Mouse (Mus musculus) hindbrain, postnatal 0 days (tissue): Measurements from ENCODE around the gene Krt72. TPM values are rescaled to one million over a fixed set of nuclear protein-coding genes. Genes with fewer than 3 reads are reported as not detected.

Source experiments
- ATAC-seq: fragments of 200-750 bp; cut with Nextera tagmentation; 2 replicates; pipeline ENCODE4 v1.8.0; 2017; ENCODE audit warnings: mild to moderate bottlenecking, moderate TSS enrichment, moderate library complexity
- DNase-seq: peaks from one replicate; pipeline ENCODE4 v3.0.0-alpha.2; 2015; ENCODE audit warnings: low spot score
- H3K27ac ChIP-seq: fragments of 300-500 bp; sonication (generic); 2 replicates; pipeline ENCODE4 v1.5.1; 2014; ENCODE audit warnings: mild to moderate bottlenecking
- H3K27me3 ChIP-seq: fragments of 300-500 bp; sonication (generic); 2 replicates; pipeline ENCODE4 v1.6.1; 2014; ENCODE audit warnings: low read length, mixed read lengths; ENCODE audit not compliant: insufficient read depth
- H3K36me3 ChIP-seq: fragments of 300-500 bp; sonication (generic); 2 replicates; pipeline ENCODE4 v1.6.1; 2014; ENCODE audit warnings: low read length, mixed read lengths; ENCODE audit not compliant: insufficient read depth
- H3K4me1 ChIP-seq: fragments of 300-500 bp; sonication (generic); 2 replicates; pipeline ENCODE4 v1.6.1; 2014; ENCODE audit warnings: antibody characterized with exemption, low read length, mixed read lengths; ENCODE audit not compliant: insufficient read depth
- H3K4me2 ChIP-seq: fragments of 300-500 bp; sonication (generic); 2 replicates; pipeline ENCODE4 v1.6.1; 2014; ENCODE audit warnings: low read depth, mild to moderate bottlenecking, low read length, moderate library complexity, mixed read lengths
- H3K4me3 ChIP-seq: fragments of 300-500 bp; sonication (generic); 2 replicates; pipeline ENCODE4 v1.5.1; 2014; ENCODE audit warnings: low read length
- H3K9ac ChIP-seq: fragments of 300-500 bp; sonication (generic); replicated peaks from 2 replicates; pipeline ENCODE4 v1.6.1; 2014; ENCODE audit warnings: mild to moderate bottlenecking, low read length, moderate library complexity, mixed read lengths
- H3K9me3 ChIP-seq: fragments of 300-500 bp; sonication (generic); 2 replicates; pipeline ENCODE4 v1.6.1; 2016; ENCODE audit warnings: low read length, mixed read lengths
- CTCF ChIP-seq: IDR thresholded peaks from 2 replicates; pipeline ENCODE4 v1.5.1; 2016; ENCODE audit warnings: antibody characterized with exemption, control low read depth, low read depth
- WGBS: fragments of 180-500 bp; shearing (Covaris S2); extraction: QIAGEN DNeasy Blood & Tissue Kit; methylation state at CpG from one replicate; pipeline ENCODE4 v1.1.7; 2014; 5-methylcytosine and 5-hydroxymethylcytosine counted together
- polyA plus RNA-seq: library from polyadenylated mRNA; unstranded; fragments of >200 nt; fragmentation: Nextera tagmentation; extraction: Ambion mirVana; gene quantifications from 2 replicates; pipeline ENCODE4 v1.2.1, GENCODE M21; 2015
- total RNA-seq: library from RNA; depleted of rRNA; stranded (reverse); fragments of >200 nt; gene quantifications from 2 replicates; pipeline ENCODE4 v1.2.3, GENCODE M21; 2014

The Krt72 gene
- total and polyA plus RNA-seq, 2 experiments from 2014 or later = not detected

DNA sequence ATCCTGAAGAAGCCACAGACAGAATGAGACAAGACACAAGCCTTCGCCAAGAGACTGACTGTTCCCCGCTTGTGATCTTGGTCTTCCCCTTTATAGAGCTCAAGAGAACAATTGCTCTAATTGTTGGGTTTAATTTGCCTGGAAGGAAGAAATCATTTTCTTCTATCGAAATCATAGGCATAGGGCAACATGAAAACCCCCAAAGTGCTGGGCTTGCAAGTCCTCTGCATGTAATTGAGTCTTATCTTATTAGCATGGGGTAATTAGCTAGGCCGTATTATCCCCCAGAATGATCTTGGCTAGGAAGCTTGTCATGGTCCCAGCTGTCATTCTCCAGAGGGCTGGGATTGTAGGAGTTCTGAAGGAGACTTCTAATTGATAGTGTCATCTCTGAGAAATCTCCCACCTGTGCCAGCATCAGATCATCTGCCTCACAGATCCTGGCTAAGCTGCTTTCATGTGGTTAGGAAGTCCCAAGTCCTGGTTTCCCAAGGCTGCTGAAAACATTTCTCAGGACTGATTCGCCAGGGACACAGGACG lies 16.1 kb upstream of the Krt72 start, which contains the start of gene Krt73:
Gene Krt73, minus strand, starts transcription at position 51 of the 540 bp plus-strand sequence.
- Histone ChIP-seq H3K27me3 (no peaks in the 10 kb centered on the region), H3K36me3 (no peaks in the 10 kb centered on the region), H3K27ac (0 out of 2 replicates have a peak within 1 kb of the TSS, but pooled peaks have one; percentile 11), H3K4me2 (no peak within 1 kb of the TSS; the same call in 1 of the 2 replicates), H3K9me3 (no peaks in the 10 kb centered on the region), H3K9ac (no peak within 1 kb of the TSS), H3K4me3 (no peak within 1 kb of the TSS), H3K4me1 (peaks cover 11% of the 10 kb centered on the region)
- 53% methylated on average over 6 of the region's 6 CpGs for WGBS
- ATAC-seq (peak; percentile 61; the same call in 1 of the 2 replicates), DNase-seq (peak; percentile 65)
- no peak for TF ChIP-seq CTCF

DNA sequence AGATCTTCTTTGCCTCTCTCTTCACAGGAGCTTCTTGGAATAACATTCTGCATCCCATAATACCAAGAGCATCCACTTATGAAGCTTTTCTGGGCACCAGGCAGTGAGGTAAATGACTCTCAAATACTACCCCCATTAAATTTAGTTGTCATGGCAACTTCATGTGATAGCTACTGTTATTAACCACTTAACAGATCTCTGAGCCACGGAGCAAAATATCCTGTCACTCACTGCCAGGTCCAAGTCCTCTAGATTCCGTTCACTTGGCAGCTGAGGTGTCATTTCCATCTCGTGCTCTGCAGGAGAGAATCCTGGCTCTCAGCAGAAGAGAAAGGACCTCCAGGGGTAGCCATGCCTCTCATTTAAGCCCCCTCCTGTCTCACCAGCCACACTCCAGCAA lies 4.6 kb upstream of the Krt72 start:
- no peaks in the 10 kb centered on the region for H3K9me3 ChIP-seq
- ATAC-seq = peak; percentile 18; the same call in 1 of the 2 replicates
- TF ChIP-seq CTCF = no peak
- H3K4me2 ChIP-seq = no peak overlapping the region
- 0 out of 2 replicates have a peak, but pooled peaks cover 3% of the 10 kb centered on the region for H3K27me3 ChIP-seq
- no peaks in the 10 kb centered on the region for H3K36me3 ChIP-seq
- no peak overlapping the region for H3K4me3 ChIP-seq
- DNase-seq = peak; percentile 34
- no peaks in the 10 kb centered on the region for H3K4me1 ChIP-seq
- WGBS = 11% methylated on average over 3 of the region's 3 CpGs
- no peak overlapping the region for H3K9ac ChIP-seq
- H3K27ac ChIP-seq = no peak overlapping the region

DNA sequence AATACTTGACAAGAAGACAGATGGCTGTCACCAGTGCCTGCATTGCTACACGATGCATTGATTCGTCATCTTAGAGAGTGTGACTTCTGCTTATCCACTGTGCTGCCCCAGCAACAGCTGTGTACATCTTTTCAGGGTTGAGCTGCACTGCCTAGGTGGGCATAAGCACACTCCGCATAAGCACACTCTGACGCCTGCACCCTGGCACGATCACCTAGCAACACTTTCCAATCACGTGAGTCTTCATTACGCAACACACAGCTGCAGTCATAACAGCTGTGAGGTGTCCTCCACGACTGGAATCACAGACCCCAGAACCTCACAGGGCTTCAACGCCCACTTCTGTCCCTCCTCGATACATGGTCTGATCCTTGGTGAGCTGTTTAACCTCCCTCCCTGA lies 12.8 kb downstream of the Krt72 start:
- WGBS = 71% methylated on average over 10 of the region's 10 CpGs
- Histone ChIP-seq H3K9me3 (no peaks in the 10 kb centered on the region), H3K27ac (no peak overlapping the region), H3K4me1 (no peaks in the 10 kb centered on the region), H3K27me3 (no peaks in the 10 kb centered on the region), H3K9ac (no peak overlapping the region), H3K4me3 (no peak overlapping the region), H3K4me2 (no peak overlapping the region), H3K36me3 (no peaks in the 10 kb centered on the region)
- ATAC-seq (no peak), DNase-seq (no peak)
- TF ChIP-seq CTCF = no peak

DNA sequence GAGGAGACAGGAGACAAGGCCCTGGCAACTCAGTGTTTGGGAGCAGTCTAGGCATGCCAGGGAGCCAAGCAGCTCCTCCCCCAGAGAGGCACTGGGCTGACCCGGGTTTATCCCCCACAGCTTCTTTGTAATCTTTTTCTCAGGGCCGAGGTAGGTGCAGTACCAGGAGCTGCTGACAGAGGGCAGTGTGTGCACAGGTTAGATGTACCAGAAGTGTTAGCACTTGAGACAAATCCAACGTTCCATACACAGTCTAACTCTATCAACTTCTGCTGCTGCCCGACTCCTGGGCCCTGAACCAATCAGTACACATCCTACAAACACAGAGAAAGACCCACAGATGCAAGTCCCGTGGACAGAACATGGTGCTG lies 13.6 kb downstream of the Krt72 start:
- DNase-seq = peak; percentile 89
- H3K4me1 ChIP-seq = no peaks in the 10 kb centered on the region
- TF ChIP-seq CTCF = peak; percentile 95
- no peaks in the 10 kb centered on the region for H3K27me3 ChIP-seq
- no peak overlapping the region for H3K4me2 ChIP-seq
- no peak overlapping the region for H3K27ac ChIP-seq
- no peaks in the 10 kb centered on the region for H3K9me3 ChIP-seq
- WGBS = 6% methylated on average over 5 of the region's 5 CpGs
- peak; percentile 83 for ATAC-seq
- no peak overlapping the region for H3K9ac ChIP-seq
- no peak overlapping the region for H3K4me3 ChIP-seq
- no peaks in the 10 kb centered on the region for H3K36me3 ChIP-seq

DNA sequence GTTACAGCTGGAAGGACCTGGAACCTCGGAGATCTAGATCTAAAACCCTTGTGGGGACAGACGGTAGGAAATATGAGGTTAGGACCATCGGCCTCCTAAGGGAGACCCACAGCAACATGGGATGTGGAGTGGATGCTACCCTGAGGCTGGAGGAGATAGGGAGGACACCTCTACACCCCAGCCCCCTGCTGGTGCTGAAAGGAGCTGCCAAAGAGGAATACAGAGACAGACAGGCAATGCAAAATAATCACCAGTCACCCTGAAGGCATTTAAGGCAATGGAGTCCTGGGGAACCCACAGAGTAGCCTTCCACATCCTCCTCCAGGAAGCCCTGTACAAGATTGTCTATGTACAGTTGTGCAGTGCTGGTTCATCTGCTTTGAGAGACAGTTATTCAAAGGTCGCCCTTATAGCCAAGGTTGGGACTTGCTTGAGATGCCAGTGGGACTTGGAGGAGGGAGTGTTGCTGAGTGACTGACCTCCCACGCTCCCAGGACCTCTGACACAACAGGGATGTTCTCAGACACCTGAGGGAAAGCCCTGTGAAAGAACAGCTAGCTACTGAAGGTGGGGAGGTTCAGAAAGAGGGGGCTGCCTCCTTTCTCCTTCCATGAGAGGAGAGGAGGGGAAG lies 14.1 kb downstream of the Krt72 start:
- Histone ChIP-seq H3K9ac (no peak overlapping the region), H3K36me3 (no peaks in the 10 kb centered on the region), H3K4me2 (no peak overlapping the region), H3K27ac (no peak overlapping the region), H3K9me3 (no peaks in the 10 kb centered on the region), H3K4me3 (no peak overlapping the region), H3K4me1 (no peaks in the 10 kb centered on the region), H3K27me3 (no peaks in the 10 kb centered on the region)
- DNase-seq = peak; percentile 40
- peak; percentile 18; the same call in 1 of the 2 replicates for ATAC-seq
- 62% methylated on average over 5 of the region's 5 CpGs for WGBS
- TF ChIP-seq CTCF = peak; percentile 58

DNA sequence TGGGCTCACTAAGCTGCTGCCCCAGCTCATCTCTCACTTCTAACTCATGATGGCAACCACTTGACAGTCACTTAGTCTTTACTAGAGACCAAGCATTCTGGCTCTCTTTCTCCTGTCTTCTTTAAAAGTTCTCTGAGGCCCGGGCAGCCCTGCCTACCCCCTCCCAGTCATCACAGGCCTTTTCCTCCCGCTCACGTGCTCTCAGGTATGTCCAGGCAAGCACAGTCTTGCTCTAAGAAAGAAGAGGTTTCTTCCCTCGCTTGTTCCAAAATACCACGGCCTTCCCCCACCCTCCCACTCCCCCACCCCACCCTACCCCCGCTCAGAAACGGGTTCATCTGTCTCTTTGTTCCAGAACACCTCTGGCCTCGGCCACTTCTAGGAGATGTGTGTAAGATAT lies 16.0 kb downstream of the Krt72 start:
- Histone ChIP-seq H3K4me2 (no peak overlapping the region), H3K9me3 (no peaks in the 10 kb centered on the region), H3K9ac (no peak overlapping the region), H3K4me1 (no peaks in the 10 kb centered on the region), H3K27me3 (no peaks in the 10 kb centered on the region), H3K36me3 (no peaks in the 10 kb centered on the region), H3K27ac (no peak overlapping the region), H3K4me3 (no peak overlapping the region)
- no peak for TF ChIP-seq CTCF
- WGBS = 64% methylated on average over 8 of the region's 8 CpGs
- no peak for ATAC-seq
- no peak for DNase-seq

DNA sequence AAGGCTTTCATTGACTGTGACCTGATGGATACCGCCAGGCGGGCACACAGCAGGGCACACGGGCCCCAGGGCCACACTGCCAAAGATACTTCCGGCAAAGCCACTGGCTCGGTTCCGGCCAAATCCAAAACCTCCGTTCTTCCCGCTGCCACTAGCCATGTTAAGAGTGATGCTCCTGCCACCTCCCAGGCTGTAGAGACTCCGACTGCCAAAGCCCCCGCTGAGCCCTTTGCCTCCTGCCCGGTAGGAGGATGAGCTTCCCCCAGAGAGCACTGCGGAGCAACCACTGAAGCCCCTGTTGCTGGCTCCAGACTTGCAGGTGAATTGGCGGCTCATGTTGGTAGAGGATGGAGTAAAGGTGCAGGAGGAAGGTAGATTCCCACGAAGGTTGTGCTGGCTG lies 43.5 kb downstream of the Krt72 start, which contains the start of gene Krt71:
Gene Krt71, minus strand, starts transcription at position 399 of the 400 bp plus-strand sequence.
- H3K4me3 ChIP-seq = no peak within 1 kb of the TSS
- ATAC-seq (no peak), DNase-seq (no peak)
- H3K27ac ChIP-seq = no peak within 1 kb of the TSS
- no peaks in the 10 kb centered on the region for H3K36me3 ChIP-seq
- no peak for TF ChIP-seq CTCF
- no peaks in the 10 kb centered on the region for H3K27me3 ChIP-seq
- H3K9ac ChIP-seq = no peak within 1 kb of the TSS
- 52% methylated on average over 14 of the region's 14 CpGs for WGBS
- H3K4me1 ChIP-seq = no peaks in the 10 kb centered on the region
- H3K4me2 ChIP-seq = no peak within 1 kb of the TSS
- no peaks in the 10 kb centered on the region for H3K9me3 ChIP-seq
